Comparison of ENCODE assay signal across 22 mouse cellular contexts in genomic region chr1:151604328-151604727, GRCm38 (mm10). TPM values are rescaled to one million over a fixed set of nuclear protein-coding genes. Genes with fewer than 3 reads are reported as not detected.
DNase-seq lines count a peak whose midpoint lies in the region; ATAC-seq and TF ChIP-seq lines count a peak whose summit lies in the region.
"Had no signal": no experiment of that assay in that cellular context is flagged by ENCODE, and none has a peak within 500 bp of the region (broad histone marks: within the 10 kb centered on the region; RNA-seq: fewer than 3 reads in every experiment).

No protein-coding gene starts in this region.

- no peak for TF ChIP-seq EP300 in heart, adult 2 months (IDR thresholded peaks at IDR 0.05; ENCODE audit: insufficient read depth, low read depth, low read length)
- no peak for TF ChIP-seq EP300 in CH12.LX (IDR thresholded peaks at IDR 0.05; ENCODE audit: low read length)

- no peak for TF ChIP-seq POLR2A in heart, adult 2 months (IDR thresholded peaks at IDR 0.05; ENCODE audit: insufficient read depth, low read depth, low read length)
- TF ChIP-seq POLR2A in CH12.LX (IDR thresholded peaks at IDR 0.05; ENCODE audit: low read depth, low read length), result no peak

- H3K4me1 ChIP-seq in heart, adult 2 months (ENCODE audit: control insufficient read depth, insufficient read depth, low read length), result peaks cover 6% of the 10 kb centered on the region
- peaks cover 2% of the 10 kb centered on the region for H3K4me1 ChIP-seq in liver, embryonic 16.5 days (ENCODE audit: control insufficient read depth, low read depth, low read length)
- H3K4me1 ChIP-seq in CH12.LX (ENCODE audit: control insufficient read depth in 1 of 2, insufficient read depth in 2 of 2), result peaks cover 2 to 22% of the 10 kb centered on the region in 2 experiments; a peak in 3 of 4 replicates
- H3K4me1 ChIP-seq: embryonic facial prominence, embryonic 12.5 days; forebrain, embryonic 13.5 days; forebrain, embryonic 15.5 days had no signal

- no peak overlapping the region for H3K4me3 ChIP-seq in heart, adult 2 months
- H3K4me3 ChIP-seq in liver, embryonic 16.5 days (ENCODE audit: low read depth, low read length), result no peak overlapping the region
- no peak overlapping the region for H3K4me3 ChIP-seq in CH12.LX (replicated peaks in 1 of 3; ENCODE audit: low read depth in 2 of 3, low read length in 2 of 3, poor library complexity in 1 of 3)
- H3K4me3 ChIP-seq: embryonic facial prominence, embryonic 10.5 days; embryonic facial prominence, embryonic 12.5 days; forebrain, embryonic 13.5 days; forebrain, embryonic 15.5 days had no signal

- H3K27ac ChIP-seq in heart, adult 2 months, result peak overlapping the region; percentile 45; the same call in 1 of the 2 replicates
- H3K27ac ChIP-seq in liver, embryonic 16.5 days (ENCODE audit: low read length), result peak overlapping the region; percentile 24; the same call in 1 of the 2 replicates
- H3K27ac ChIP-seq in CH12.LX (ENCODE audit: insufficient read depth, low read depth), result no peak overlapping the region
- H3K27ac ChIP-seq: embryonic facial prominence, embryonic 10.5 days; embryonic facial prominence, embryonic 12.5 days; forebrain, embryonic 13.5 days; forebrain, embryonic 15.5 days had no signal

- no peak overlapping the region for H3K9ac ChIP-seq in heart, adult 2 months (ENCODE audit: low read depth, low read length)
- H3K9ac ChIP-seq in liver, embryonic 16.5 days (ENCODE audit: low read depth, low read length), result no peak overlapping the region
- H3K9ac ChIP-seq in CH12.LX (ENCODE audit: insufficient read depth, low read depth), result no peak overlapping the region
- H3K9ac ChIP-seq: embryonic facial prominence, embryonic 12.5 days; forebrain, embryonic 13.5 days; forebrain, embryonic 15.5 days had no signal

- no peaks in the 10 kb centered on the region for H3K27me3 ChIP-seq in heart, adult 2 months (ENCODE audit: control insufficient read depth, insufficient read depth, low read length)
- no peaks in the 10 kb centered on the region for H3K27me3 ChIP-seq in liver, embryonic 16.5 days (ENCODE audit: control insufficient read depth, insufficient read depth, low read depth, low read length)
- no peaks in the 10 kb centered on the region for H3K27me3 ChIP-seq in CH12.LX (replicated peaks)
- H3K27me3 ChIP-seq: embryonic facial prominence, embryonic 12.5 days; forebrain, embryonic 13.5 days; forebrain, embryonic 15.5 days; Patski had no signal

- dilution Hi-C loops in CH12.LX (cut with MboI; ENCODE audit: extremely low pct_ligation_motif_present, extremely low pct_unique_long_range_greater_than_20kb, low sequenced_read_pairs), result no loop called here

- H3K4me2 ChIP-seq in liver, embryonic 16.5 days (ENCODE audit: low read depth, low read length), result no peak overlapping the region
- H3K4me2 ChIP-seq in CH12.LX (ENCODE audit: insufficient read depth, low read depth, poor library complexity, severe bottlenecking), result no peak overlapping the region
- H3K4me2 ChIP-seq: embryonic facial prominence, embryonic 12.5 days; forebrain, embryonic 13.5 days; forebrain, embryonic 15.5 days had no signal

- H3K79me2 ChIP-seq in heart, adult 2 months (replicated peaks; ENCODE audit: control insufficient read depth, insufficient read depth, low read length), result no peaks in the 10 kb centered on the region; the same call in 1 of the 2 replicates
- peaks cover 13% of the 10 kb centered on the region for H3K79me2 ChIP-seq in CH12.LX (replicated peaks; ENCODE audit: control insufficient read depth, extremely low read depth, insufficient read depth, poor library complexity, severe bottlenecking)

- TF ChIP-seq CTCF in heart, adult 2 months (IDR thresholded peaks at IDR 0.05), result no peak
- TF ChIP-seq CTCF in CH12.LX (conservative IDR thresholded peaks at IDR 0.05 in 1 of 2, IDR thresholded peaks at IDR 0.05 in 1 of 2; ENCODE audit: low read depth in 2 of 2, low read length in 2 of 2), result no peak

- 48% methylated on average over 2 of the region's 2 CpGs for WGBS in heart, adult 2 months
- 51% methylated on average over 2 of the region's 2 CpGs for WGBS in liver, embryonic 16.5 days (ENCODE audit: insufficient replicate concordance)

- in situ Hi-C loops in CH12.LX (cut with MboI; ENCODE audit: low pct_ligation_motif_present, low pct_unique_long_range_greater_than_20kb, low sequenced_read_pairs), result no loop called here

- no peaks in the 10 kb centered on the region for H3K9me3 ChIP-seq in liver, embryonic 16.5 days (replicated peaks; ENCODE audit: control insufficient read depth, low read length)
- H3K9me3 ChIP-seq in CH12.LX (replicated peaks; ENCODE audit: low read length), result no peaks in the 10 kb centered on the region
- H3K9me3 ChIP-seq: embryonic facial prominence, embryonic 10.5 days; embryonic facial prominence, embryonic 12.5 days; forebrain, embryonic 13.5 days; forebrain, embryonic 15.5 days; G1E had no signal

- no peak for TF ChIP-seq RAD21 in CH12.LX (IDR thresholded peaks at IDR 0.05; ENCODE audit: low read depth, low read length)

- no peaks in the 10 kb centered on the region; the same call in 1 of the 2 replicates for H3K36me3 ChIP-seq in heart, adult 2 months (ENCODE audit: control insufficient read depth, insufficient read depth, low read length)
- H3K36me3 ChIP-seq in liver, embryonic 16.5 days (ENCODE audit: control insufficient read depth, insufficient read depth), result no peaks in the 10 kb centered on the region
- peaks cover 11 to 26% of the 10 kb centered on the region in 2 experiments for H3K36me3 ChIP-seq in CH12.LX (replicated peaks in 1 of 2; ENCODE audit: control insufficient read depth in 1 of 2, insufficient read depth in 1 of 2, low read length in 1 of 2)
- H3K36me3 ChIP-seq: embryonic facial prominence, embryonic 10.5 days; embryonic facial prominence, embryonic 12.5 days; forebrain, embryonic 15.5 days; G1E had no signal

- DNase-seq in heart, adult 2 months, result no peak
- DNase-seq in heart, postnatal 14 days, result no peak
- DNase-seq in liver, result no peak
- no peak for DNase-seq in CH12.LX (ENCODE audit: extremely low read depth)
- DNase-seq in yolk sac, embryonic 10.5 days (ENCODE audit: low spot score), result peak; percentile 39
- DNase-seq in urinary bladder, adult 18-20 months (ENCODE audit: low spot score in 2 of 2), result no peak
- DNase-seq: adrenal gland, adult 8-10 months; adrenal gland, postnatal 14 days; adrenal gland, postnatal 36 days; cerebellum, adult 11-12 months; cerebellum, adult 2 months; cerebellum, adult 9-10 months; cerebellum, postnatal 10 days; cerebellum, postnatal 25 days had no signal

- intact Hi-C loops in heart, adult 2 months (cut with DNase I), result no loop called here
- intact Hi-C loops in heart, postnatal 14 days (cut with DNase I), result no loop called here

- peak; percentile 59 for ATAC-seq in liver, embryonic 16.5 days (ENCODE audit: low read depth)
- ATAC-seq: activated CD4-positive, CD25-positive, alpha-beta regulatory T cell, adult 4 months; forebrain, embryonic 13.5 days; forebrain, embryonic 15.5 days; Patski had no signal

TF ChIP-seq in CH12.LX, 34 proteins besides CTCF, POLR2A, EP300 and RAD21:
- TF ChIP-seq MAZ (IDR thresholded peaks at IDR 0.05; ENCODE audit: low read depth, low read length) (no peak), MAFK (IDR thresholded peaks at IDR 0.05; ENCODE audit: insufficient replicate concordance, low read length) (no peak), ZNF384 (IDR thresholded peaks at IDR 0.05; ENCODE audit: low read depth, low read length) (peak; percentile 67), PAX5 (IDR thresholded peaks at IDR 0.05; ENCODE audit: low read length) (no peak), ELF1 (IDR thresholded peaks at IDR 0.05; ENCODE audit: low read depth, low read length) (no peak)

RNA-seq across cellular contexts. Expression of gene Fam129a, which starts 33.3 kb away (rescaled TPM):
- 10 to 100 TPM; 13.3 to 14.9 TPM for total RNA-seq in heart, adult 2 months (2021)
- 6.2 and 10.1 TPM in 2 replicates for polyA plus RNA-seq in heart, adult 2 months (2012; rRNA removed)
- 10 to 100 TPM; 25.1 to 28.4 TPM for total RNA-seq in heart, postnatal 14 days (2021)
- polyA plus RNA-seq in liver, embryonic 16.5 days (2015; fragmentation: Nextera tagmentation; extraction: Ambion mirVana), result 11.7 and 13.8 TPM in 2 replicates
- total RNA-seq in CH12.LX (2012; rRNA removed), result 25.9 and 48.3 TPM in 2 replicates
- 30.8 and 37.0 TPM in 2 replicates for total RNA-seq in CH12.LX (2014; rRNA removed)
- 26.2 and 27.8 TPM in 2 replicates for polyA plus RNA-seq in CH12.LX (2012; ENCODE audit: insufficient read length, low read depth)
- polyA plus RNA-seq: G1E had no signal
